Mouse (Mus musculus) megakaryocyte-erythroid progenitor cell, adult 5-6 weeks (primary cell): ENCODE data around the gene 9130213A22Rik. TPM values are rescaled to one million over a fixed set of nuclear protein-coding genes. Genes with fewer than 3 reads are reported as not detected.

ENCODE experiments used
- ATAC-seq: replicated peaks from 2 replicates; pipeline ENCODE4 v1.8.0; 2016; ENCODE audit warnings: mild to moderate bottlenecking, inconsistent platforms; ENCODE audit not compliant: severe bottlenecking, poor library complexity, low FRiP score, low TSS enrichment
- total RNA-seq, 2 experiments: library from RNA; stranded (forward) in 1 of 2; stranded (reverse) in 1 of 2; fragments of 200-1000, 215-1000 nt in 1 of 2; fragments of >200 nt in 1 of 2; fragmentation: Nextera tagmentation in 1 of 2; gene quantifications; 2 replicates each; pipeline ENCODE4 v1.2.3; 2014 to 2017

Gene 9130213A22Rik
- total RNA-seq, 2 experiments from 2014 or later, result not detected

DNA sequence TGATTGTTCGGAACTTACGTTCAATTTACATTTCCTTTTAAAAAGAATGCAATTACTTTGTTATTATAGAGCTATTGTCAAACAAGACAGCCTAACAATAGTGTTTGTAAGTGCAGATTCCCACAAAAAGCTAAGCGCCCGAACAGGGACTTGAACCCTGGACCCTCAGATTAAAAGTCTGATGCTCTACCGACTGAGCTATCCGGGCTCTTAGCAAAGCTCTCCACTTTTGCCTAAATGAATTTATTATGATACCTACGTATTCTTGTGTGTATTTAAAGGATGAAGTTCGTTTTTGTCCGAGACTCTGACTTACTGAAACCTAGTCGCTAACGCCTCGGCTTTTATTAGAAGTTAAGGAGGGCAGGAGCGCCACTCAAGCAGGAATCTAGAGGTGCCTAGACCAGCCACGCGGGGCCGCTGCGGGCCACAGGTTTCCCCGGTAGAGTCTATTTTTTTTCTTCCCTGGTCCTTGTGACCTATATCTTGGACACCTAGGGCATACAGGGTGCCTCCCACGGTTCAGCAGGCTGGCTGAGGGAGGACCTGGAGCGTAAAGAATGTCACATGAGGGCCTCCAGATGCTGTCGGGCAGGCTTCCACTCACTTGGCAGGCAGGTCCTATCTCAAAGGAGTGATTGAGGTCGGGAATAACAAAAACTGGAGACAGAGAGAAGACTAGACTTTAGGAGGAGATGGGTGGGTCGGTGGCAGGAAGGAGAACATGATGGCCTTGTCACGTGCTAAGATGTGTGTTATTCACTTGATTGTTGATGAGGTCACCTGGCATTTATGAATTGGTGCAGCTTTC, 2.9 kb upstream of the 9130213A22Rik start:
- peak; percentile 63 for ATAC-seq

DNA sequence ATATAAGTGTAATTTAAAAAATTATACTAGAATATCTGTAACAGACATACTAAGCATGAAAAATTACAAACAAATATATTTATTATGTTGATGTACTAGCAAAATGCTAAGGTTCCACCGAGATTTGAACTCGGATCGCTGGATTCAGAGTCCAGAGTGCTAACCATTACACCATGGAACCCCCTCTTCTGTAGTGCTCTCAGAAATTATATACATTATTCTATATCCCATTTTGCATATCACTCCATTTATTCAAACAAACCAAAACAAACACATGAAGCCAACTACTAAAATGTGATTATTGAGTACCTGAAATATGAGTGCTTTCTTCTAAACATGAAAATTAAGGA, 2.1 kb upstream of the 9130213A22Rik start:
- peak; percentile 6 for ATAC-seq

- ATAC-seq, result peak; percentile 36
Observed at GRCm38 (mm10) chr11:69123693-69124497, 1.5 kb upstream of the 9130213A22Rik start.

- no peak for ATAC-seq
Observed at GRCm38 (mm10) chr11:69123056-69123692, 785 bp upstream of the 9130213A22Rik start.

- ATAC-seq, result no peak
Observed at GRCm38 (mm10) chr11:69121741-69122335, 551 bp downstream of the 9130213A22Rik start.

DNA sequence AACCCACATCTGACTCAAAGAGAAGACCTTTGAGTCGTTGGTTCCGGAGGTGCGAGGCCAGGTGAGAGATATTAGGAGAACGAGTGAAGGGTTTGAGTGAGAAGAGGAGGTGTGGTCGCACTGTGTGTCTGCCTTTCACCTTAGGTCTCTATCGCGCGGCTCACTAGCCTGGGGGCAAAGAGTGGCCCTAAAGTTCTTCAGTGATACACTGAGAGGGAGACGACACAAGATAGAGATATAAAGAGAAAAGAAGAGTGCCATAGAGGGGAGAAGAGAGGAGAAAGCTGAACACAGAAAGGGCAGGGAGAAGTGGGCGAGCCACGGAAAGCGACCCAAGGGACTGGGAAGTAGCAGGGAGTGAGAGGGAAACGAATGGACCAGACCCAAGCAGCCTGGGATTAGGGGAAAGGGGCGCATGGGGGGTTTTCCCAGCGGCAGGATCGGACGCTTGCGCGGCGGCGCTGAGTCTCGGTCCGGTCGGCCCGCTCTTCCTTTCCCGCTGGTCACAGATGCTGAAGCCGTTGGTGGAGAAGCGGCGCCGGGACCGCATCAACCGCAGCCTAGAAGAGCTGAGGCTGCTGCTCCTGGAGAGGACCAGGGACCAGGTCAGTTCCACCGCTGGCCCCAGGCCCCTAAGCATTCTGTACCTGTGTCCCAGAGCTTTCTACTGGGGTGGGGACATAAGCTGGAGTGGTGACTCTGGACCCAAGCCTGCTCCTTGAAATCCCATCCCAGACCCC, 1.2 kb downstream of the 9130213A22Rik start:
- ATAC-seq, result no peak

- no peak for ATAC-seq
Observed at GRCm38 (mm10) chr11:69120221-69121000, 2.0 kb downstream of the 9130213A22Rik start, which contains the start of gene Hes7. Gene Hes7, plus strand, starts transcription at chr11:69120404.

GRCm38 (mm10) chr11:69119446-69120155, 2.8 kb downstream of the 9130213A22Rik start:
- ATAC-seq, result no peak

DNA sequence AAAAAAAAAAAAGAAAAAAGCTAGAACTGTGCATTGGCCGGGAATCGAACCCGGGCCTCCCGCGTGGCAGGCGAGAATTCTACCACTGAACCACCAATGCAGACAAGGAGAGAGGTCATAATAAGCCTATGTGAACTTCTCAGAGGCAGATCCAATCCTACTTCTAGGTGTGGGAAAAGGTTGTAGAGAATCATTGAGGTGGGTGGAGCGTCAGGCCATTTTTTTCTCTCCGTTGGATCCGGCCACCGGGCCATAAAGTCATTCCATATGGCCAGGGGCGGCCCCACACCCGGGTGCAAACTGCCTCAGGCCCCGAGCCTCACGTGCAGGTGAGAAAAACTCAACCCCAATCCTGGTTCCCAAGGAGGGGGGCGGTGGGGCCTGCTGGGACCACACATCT, 3.6 kb downstream of the 9130213A22Rik start:
- ATAC-seq, result 0 out of 2 replicates have a peak, but pooled peaks have one; percentile 16

- 0 out of 2 replicates have a peak, but pooled peaks have one; percentile 19 for ATAC-seq
Observed at GRCm38 (mm10) chr11:69117737-69118695, 4.4 kb downstream of the 9130213A22Rik start.

DNA sequence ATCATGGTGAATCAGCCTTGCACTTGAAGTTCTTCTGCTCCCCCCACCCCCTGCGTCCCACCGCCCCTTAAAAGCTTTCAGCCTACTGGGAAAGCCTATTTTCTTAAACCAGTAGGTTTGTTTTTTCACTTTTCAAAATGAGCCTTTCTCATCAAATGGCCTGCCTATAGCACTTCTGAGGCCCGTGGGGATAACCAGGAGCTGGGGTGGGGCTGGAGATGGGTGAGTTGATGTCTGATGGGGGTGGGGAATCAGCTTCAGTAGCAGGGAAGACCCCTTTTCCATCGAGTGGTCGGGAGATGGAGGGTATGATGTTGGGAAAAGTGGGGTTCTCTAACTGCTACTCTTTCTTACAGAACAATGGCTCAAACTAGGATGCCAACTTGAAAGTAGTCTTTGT, 5.5 kb downstream of the 9130213A22Rik start:
- no peak for ATAC-seq

DNA sequence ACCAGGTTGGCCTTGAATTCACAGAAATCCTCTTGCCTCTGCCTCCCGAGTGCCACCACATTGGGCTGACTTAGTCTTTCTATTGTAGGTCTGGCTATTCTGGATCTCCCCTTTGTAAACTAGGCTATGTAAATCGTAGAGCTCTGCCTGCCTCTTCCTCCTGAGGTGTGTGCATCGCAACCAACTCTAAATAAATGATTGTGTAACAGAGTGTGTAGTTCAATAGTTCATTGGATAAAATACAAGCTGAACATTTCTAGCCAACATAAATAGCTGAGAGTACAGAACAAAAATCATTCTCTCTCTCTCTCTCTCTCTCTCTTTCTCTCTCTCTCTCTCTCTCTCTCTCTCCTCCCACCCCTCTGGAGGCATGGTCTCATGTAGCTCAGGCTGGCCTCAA, 7.8 kb downstream of the 9130213A22Rik start:
- ATAC-seq, result no peak

DNA sequence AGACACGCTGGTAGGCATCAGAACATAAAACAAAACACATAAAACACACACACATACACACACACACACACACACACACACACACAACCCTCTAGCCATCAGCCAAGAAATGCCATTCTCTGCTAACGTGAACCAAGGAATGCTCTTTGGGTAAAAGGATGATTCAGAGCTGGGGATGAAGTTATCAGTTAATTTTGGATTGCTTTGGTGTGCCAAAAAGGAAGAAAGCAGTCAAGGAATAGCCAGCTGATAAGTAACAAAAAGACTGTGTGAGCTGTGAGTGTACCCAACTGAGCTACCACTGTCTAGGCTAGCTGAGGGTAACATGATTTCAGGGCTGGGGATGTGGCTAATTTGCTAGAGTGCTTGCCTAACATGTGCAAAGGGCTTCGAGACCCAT, 8.4 kb downstream of the 9130213A22Rik start:
- ATAC-seq, result no peak

DNA sequence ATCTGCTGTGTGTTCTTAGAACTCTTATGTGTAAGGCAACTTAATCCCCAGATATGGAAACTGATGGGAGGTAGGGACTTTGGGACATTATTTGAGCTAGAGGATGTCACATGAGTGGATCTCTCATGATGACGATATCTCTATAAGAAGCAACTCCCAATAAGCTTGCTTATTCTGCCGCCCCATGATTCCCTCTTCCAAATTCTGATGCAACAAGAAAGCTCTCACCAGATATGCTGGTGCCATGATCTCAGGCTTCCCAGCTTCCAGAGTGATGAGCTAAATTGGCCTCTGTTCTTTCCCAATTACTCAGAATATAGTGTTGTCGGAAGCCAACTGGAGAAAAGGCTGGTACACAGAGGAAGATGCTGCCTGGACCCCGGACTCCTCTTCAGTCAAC, 10.5 kb downstream of the 9130213A22Rik start:
- ATAC-seq, result no peak

DNA sequence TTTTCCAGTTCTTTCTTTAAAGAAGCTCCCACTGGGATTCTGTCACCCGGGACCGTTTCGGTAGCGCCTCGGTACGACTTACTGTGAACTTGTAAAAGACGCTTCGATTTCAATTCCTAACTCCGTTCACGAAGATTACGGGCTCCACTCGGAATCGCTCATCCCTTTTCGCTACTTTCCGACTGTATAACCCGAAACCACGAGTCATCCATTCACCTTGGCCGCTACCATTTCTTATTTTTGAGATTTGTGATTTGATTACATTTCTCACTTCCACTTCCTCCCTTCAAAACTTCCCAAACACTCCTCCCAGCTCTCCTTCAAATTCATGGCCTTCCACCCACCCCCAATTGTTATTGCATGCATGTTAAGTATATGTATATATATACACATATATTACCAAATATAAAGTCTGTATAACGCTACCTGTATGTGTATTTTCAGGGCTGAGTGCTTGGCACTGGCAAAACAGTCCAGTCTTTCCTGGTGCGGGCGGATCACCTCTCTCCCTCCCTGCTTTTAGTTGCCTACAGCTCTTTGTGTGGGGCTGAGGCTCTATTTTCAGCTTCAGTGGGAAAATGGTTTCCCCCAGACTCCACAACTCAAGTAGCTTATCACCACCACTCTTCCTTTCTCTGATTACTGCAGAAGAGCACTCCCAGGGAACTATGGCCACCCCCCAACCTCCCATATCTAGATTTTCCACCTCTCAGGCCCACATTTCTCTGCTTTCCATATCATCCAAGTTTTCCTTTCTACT, 11.2 kb downstream of the 9130213A22Rik start:
- ATAC-seq, result no peak
